Mouse (Mus musculus) kidney, embryonic 15.5 days (tissue): ENCODE data around the gene Rai1. TPM values are rescaled to one million over a fixed set of nuclear protein-coding genes. Genes with fewer than 3 reads are reported as not detected.

Experiments used
- ATAC-seq: fragments of 200-750 bp; cut with Nextera tagmentation; replicated peaks from 2 replicates; pipeline ENCODE4 v1.8.0; 2017; ENCODE audit warnings: moderate TSS enrichment; ENCODE audit not compliant: low FRiP score
- H3K27ac ChIP-seq: fragments of 300-500 bp; sonication (generic); 2 replicates; pipeline ENCODE4 v1.5.1; 2015; ENCODE audit warnings: mild to moderate bottlenecking, inconsistent platforms
- H3K27me3 ChIP-seq: fragments of 300-500 bp; sonication (generic); 2 replicates; pipeline ENCODE4 v1.6.1; 2015; ENCODE audit warnings: inconsistent platforms
- H3K36me3 ChIP-seq: fragments of 300-500 bp; sonication (generic); 2 replicates; pipeline ENCODE4 v1.6.1; 2015; ENCODE audit warnings: inconsistent platforms
- H3K4me1 ChIP-seq: fragments of 300-500 bp; sonication (generic); 2 replicates; pipeline ENCODE4 v1.6.1; 2015; ENCODE audit warnings: inconsistent platforms
- H3K4me2 ChIP-seq: fragments of 300-500 bp; sonication (generic); 2 replicates; pipeline ENCODE4 v1.6.1; 2015; ENCODE audit warnings: moderate library complexity, mild to moderate bottlenecking, inconsistent platforms
- H3K4me3 ChIP-seq: fragments of 300-500 bp; sonication (generic); replicated peaks from 2 replicates; pipeline ENCODE4 v1.5.1; 2015; ENCODE audit warnings: mild to moderate bottlenecking, inconsistent platforms
- H3K9ac ChIP-seq: fragments of 300-500 bp; sonication (generic); 2 replicates; pipeline ENCODE4 v1.6.1; 2015; ENCODE audit warnings: mild to moderate bottlenecking, inconsistent platforms
- H3K9me3 ChIP-seq: fragments of 300-500 bp; sonication (generic); replicated peaks from 2 replicates; pipeline ENCODE4 v1.6.1; 2016; ENCODE audit warnings: inconsistent platforms
- WGBS: fragments of 180-500 bp; shearing (Covaris S2); methylation state at CpG from one replicate; pipeline ENCODE4 v1.1.7; 2015; ENCODE audit warnings: mixed read lengths; 5-methylcytosine and 5-hydroxymethylcytosine counted together
- microRNA-seq: library from miRNA; unstranded; fragments of <30 nt; microRNA quantifications from one replicate; pipeline ENCODE4, GENCODE M21; 2016
- polyA plus RNA-seq: library from polyadenylated mRNA; unstranded; fragments of >200 nt; fragmentation: Nextera tagmentation; extraction: Ambion mirVana; gene quantifications from 2 replicates; pipeline ENCODE4 v1.2.1, GENCODE M21; 2015

The Rai1 gene
- polyA plus RNA-seq, 1 experiment from 2014 or later: 23.4 TPM

GRCm38 (mm10) chr11:60231951-60232350 is 127.1 kb downstream of the Rai1 start:
- 20% methylated on average over 4 of the region's 4 CpGs for WGBS
- H3K27me3 ChIP-seq: no peaks in the 10 kb centered on the region
- no peak for ATAC-seq
- H3K9ac ChIP-seq: no peak overlapping the region
- no peak overlapping the region for H3K4me3 ChIP-seq
- H3K27ac ChIP-seq: no peak overlapping the region
- H3K4me1 ChIP-seq: peaks cover 41% of the 10 kb centered on the region
- H3K9me3 ChIP-seq: no peaks in the 10 kb centered on the region
- H3K4me2 ChIP-seq: no peak overlapping the region
- peaks cover 15% of the 10 kb centered on the region; the same call in 1 of the 2 replicates for H3K36me3 ChIP-seq

- Histone ChIP-seq H3K9me3 (no peaks in the 10 kb centered on the region), H3K27ac (no peak overlapping the region)
Measured at GRCm38 (mm10) chr11:60232441-60233058, 127.7 kb downstream of the Rai1 start.

DNA sequence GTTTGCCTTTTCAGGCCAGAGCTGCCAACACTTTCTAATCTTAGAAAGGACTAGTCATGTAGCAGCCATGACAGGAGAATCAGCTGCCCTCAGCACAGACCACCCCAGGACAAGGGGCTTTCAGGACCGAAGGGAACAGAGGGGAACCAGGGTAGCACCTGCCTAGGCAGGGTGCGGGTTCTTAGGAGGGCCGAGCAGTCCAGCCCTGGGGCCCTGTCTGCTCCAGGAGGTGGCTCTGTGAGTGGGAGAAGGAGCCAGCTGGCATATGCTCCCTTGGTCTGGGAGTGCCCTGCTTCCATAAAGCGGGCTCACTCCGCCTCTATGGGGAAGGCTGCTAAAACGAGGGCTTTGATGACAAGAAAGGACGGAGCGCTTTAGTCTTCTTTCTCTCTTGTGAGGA is 128.4 kb downstream of the Rai1 start:
- Histone ChIP-seq H3K4me2 (no peak overlapping the region), H3K9ac (no peak overlapping the region), H3K36me3 (peaks cover 18% of the 10 kb centered on the region; the same call in 1 of the 2 replicates), H3K27ac (no peak overlapping the region), H3K4me3 (no peak overlapping the region), H3K4me1 (peaks cover 41% of the 10 kb centered on the region), H3K27me3 (no peaks in the 10 kb centered on the region), H3K9me3 (no peaks in the 10 kb centered on the region)
- no peak for ATAC-seq
- 68% methylated on average over 8 of the region's 8 CpGs for WGBS

More at GRCm38 (mm10) chr11:60232441-60233058, 127.7 kb downstream of the Rai1 start:
- ATAC-seq: no peak
- WGBS: 67% methylated on average over 14 of the region's 14 CpGs
- Histone ChIP-seq H3K4me1 (peaks cover 41% of the 10 kb centered on the region), H3K4me3 (no peak overlapping the region), H3K27me3 (no peaks in the 10 kb centered on the region), H3K9ac (no peak overlapping the region), H3K36me3 (peaks cover 18% of the 10 kb centered on the region; the same call in 1 of the 2 replicates), H3K4me2 (no peak overlapping the region)

- H3K36me3 ChIP-seq: peaks cover 20% of the 10 kb centered on the region
- 79% methylated on average over 5 of the region's 5 CpGs for WGBS
Measured at GRCm38 (mm10) chr11:60235351-60235750, 130.5 kb downstream of the Rai1 start.

GRCm38 (mm10) chr11:60240509-60240908 is 135.7 kb downstream of the Rai1 start:
- Histone ChIP-seq H3K9ac (no peak overlapping the region), H3K27me3 (no peaks in the 10 kb centered on the region), H3K4me2 (no peak overlapping the region), H3K36me3 (peaks cover 57% of the 10 kb centered on the region), H3K9me3 (no peaks in the 10 kb centered on the region), H3K4me1 (no peaks in the 10 kb centered on the region), H3K4me3 (no peak overlapping the region), H3K27ac (no peak overlapping the region)
- WGBS: 84% methylated on average over 4 of the region's 4 CpGs
- no peak for ATAC-seq

More at GRCm38 (mm10) chr11:60235351-60235750, 130.5 kb downstream of the Rai1 start:
- Histone ChIP-seq H3K9me3 (no peaks in the 10 kb centered on the region), H3K4me1 (peaks cover 31% of the 10 kb centered on the region), H3K27ac (no peak overlapping the region), H3K27me3 (no peaks in the 10 kb centered on the region), H3K9ac (no peak overlapping the region), H3K4me2 (no peak overlapping the region), H3K4me3 (no peak overlapping the region)
- ATAC-seq: no peak

DNA sequence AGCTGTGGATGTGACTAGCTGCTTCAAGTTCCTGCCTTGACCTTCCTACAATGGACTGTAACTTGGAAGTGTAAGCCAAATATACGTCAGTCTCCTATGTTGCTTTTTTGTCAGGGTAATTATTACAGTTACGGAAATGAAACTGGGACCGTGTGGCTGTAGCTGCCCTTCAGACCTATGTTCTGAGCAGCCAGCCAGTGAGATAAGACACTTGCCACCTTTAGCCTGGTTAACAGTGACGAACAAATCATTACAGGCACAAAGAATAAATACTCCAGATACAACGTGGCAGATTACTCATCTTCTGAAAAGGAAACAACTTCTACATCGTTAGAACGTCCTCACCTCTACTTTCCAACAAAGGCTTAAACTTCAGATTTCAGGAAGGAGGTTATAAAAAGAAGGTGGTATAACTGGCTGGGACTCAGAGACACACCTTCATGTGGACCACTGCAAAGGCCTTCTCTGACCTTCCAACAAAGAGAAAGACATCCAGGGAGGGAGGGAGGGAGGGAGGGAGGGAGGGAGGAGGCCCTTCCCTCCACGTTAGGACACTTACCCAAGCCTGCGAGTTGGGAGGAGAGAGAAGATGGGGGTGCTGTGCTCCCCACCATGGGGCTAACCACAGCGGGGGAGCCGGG is 139.8 kb downstream of the Rai1 start:
- Histone ChIP-seq H3K27me3 (no peaks in the 10 kb centered on the region), H3K27ac (no peak overlapping the region), H3K9me3 (no peaks in the 10 kb centered on the region), H3K4me3 (no peak overlapping the region), H3K4me2 (no peak overlapping the region), H3K36me3 (peaks cover 45% of the 10 kb centered on the region), H3K9ac (no peak overlapping the region), H3K4me1 (no peaks in the 10 kb centered on the region)
- no peak for ATAC-seq
- 64% methylated on average over 11 of the region's 11 CpGs for WGBS

DNA sequence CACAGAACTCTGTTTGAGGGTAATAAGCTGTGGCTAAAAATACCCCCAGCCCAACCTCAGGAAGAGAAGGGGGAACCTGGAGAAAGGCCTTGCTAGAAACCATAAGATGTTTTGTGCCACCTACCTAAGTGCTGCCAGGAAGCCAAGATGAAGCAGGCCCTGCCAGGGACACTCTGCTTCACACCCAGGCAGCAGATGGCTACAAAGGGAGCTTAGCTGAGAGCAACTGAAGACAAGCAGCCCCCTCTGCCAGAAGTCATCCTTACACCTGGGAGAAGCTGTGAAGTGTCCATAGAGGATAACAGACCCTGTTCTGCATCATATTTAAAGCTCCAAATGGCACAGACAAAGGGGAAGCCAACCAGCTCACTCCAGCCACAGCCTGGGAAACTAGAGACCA is 141.3 kb downstream of the Rai1 start:
- Histone ChIP-seq H3K4me1 (no peaks in the 10 kb centered on the region), H3K4me3 (no peak overlapping the region), H3K9me3 (no peaks in the 10 kb centered on the region), H3K27me3 (no peaks in the 10 kb centered on the region), H3K9ac (no peak overlapping the region), H3K27ac (no peak overlapping the region), H3K36me3 (peaks cover 37% of the 10 kb centered on the region), H3K4me2 (no peak overlapping the region)
- no peak for ATAC-seq

DNA sequence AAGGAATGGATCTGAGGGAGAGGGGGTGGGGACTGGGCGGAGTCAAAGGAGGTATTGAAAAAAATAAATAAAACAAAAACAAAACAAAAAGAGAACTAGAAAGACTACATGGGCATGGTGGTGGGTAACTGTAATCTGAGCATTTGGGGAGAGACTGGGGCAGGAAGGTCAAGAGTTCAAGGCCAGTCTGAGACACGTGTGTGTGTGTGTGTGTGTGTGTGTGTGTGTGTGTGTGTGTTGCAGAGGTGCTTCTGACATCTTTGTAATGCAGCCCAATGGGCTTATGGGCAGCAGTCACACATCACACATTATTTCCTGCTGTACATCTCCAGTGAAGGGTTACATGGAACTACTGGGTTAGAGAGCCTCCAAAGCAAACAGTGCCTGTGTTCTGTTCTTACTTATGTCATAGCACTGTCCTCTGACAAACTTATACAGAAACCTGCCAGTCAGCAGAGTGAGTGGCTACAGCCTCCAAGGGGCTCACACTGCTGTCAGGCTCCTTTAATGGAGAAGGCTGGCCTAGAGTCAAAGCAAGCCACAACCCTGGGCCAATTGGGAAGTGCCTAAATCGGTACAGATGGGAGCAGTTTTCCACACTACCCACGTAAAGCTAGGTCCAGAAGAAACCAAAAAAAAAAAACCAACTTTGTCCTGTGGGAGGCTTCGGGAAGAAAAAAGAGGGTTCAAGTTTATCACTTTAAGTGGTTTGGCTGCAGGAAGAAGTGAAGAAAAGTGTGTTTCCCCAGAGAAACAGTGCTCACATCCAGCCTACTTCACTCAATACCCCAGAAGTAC is 143.1 kb downstream of the Rai1 start:
- Histone ChIP-seq H3K36me3 (peaks cover 23% of the 10 kb centered on the region), H3K27ac (no peak overlapping the region), H3K9ac (no peak overlapping the region), H3K4me3 (no peak overlapping the region), H3K9me3 (no peaks in the 10 kb centered on the region), H3K4me2 (no peak overlapping the region), H3K27me3 (no peaks in the 10 kb centered on the region), H3K4me1 (no peaks in the 10 kb centered on the region)
- ATAC-seq: no peak
- 50% methylated on average over 5 of the region's 5 CpGs for WGBS

Small RNA genes within 50 kb of the gene (microRNA-seq; reads per million reads assigned to microRNA genes)
- gene Mir6921: not detected
- not detected for gene Mir6922

Other genes starting within 250 kb of the Rai1 start
- 45.7 and 46.5 TPM in 2 replicates for gene Med9, start 156.8 kb upstream of the Rai1 start, polyA plus RNA-seq
- gene Rasd1, start 140.1 kb upstream of the Rai1 start, polyA plus RNA-seq: 3.3 and 4.0 TPM in 2 replicates
- 12.6 and 13.0 TPM in 2 replicates for gene Pemt, start 58.5 kb upstream of the Rai1 start, polyA plus RNA-seq
- gene Srebf1, start 117.6 kb downstream of the Rai1 start, polyA plus RNA-seq: 56.3 and 60.0 TPM in 2 replicates
- 27.1 and 33.1 TPM in 2 replicates for gene Tom1l2, start 247.9 kb downstream of the Rai1 start, polyA plus RNA-seq
- 1.7 and 2.6 TPM in 2 replicates for gene Drc3, start 248.3 kb downstream of the Rai1 start, polyA plus RNA-seq